Mouse (Mus musculus) heart, postnatal 0 days (tissue): ENCODE results near the gene Zfhx3.

ENCODE experiments used
- CTCF ChIP-seq: IDR thresholded peaks from 2 replicates; pipeline ENCODE4 v1.5.1; 2016; ENCODE audit warnings: antibody characterized with exemption, control low read depth, low read depth
- EP300 ChIP-seq: IDR thresholded peaks from 2 replicates; pipeline ENCODE4 v1.6.1; 2016; ENCODE audit warnings: antibody characterized with exemption, low read depth

DNA sequence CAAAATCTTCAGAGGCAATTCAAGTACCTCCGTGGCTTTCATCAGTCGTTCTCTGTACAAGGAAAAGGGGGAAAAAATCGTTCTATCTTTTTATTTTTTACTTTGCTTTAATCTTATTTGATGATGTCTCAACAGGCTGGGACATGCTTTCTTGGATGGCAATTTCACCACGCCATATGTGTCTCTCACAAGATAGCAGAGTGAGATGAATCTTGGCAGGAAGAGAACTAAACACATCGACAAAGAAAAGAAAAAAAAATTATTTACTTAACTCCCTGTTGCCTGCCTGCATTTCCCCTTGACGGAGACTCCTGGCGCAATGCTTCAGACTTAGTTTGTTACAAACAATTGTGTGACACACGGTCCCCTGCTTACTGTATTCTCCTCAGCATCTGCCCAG, 294.3 kb downstream of the Zfhx3 start:
- TF ChIP-seq CTCF (no peak), EP300 (no peak)
